Mouse (Mus musculus) hindlimb bud, embryonic 11.5 days (tissue): Measurements from ENCODE around the gene Trim8.

ENCODE experiments used
- DNase-seq: peaks from one replicate; pipeline ENCODE4 v3.0.0-alpha.2; 2012; ENCODE audit warnings: low read depth, low spot score; ENCODE audit errors: extremely low spot score

Trim8 gene

GRCm38 (mm10) chr19:46504085-46504552 is 2.6 kb downstream of the Trim8 start:
- no peak for DNase-seq

GRCm38 (mm10) chr19:46504822-46505417 is 3.4 kb downstream of the Trim8 start:
- no peak for DNase-seq

GRCm38 (mm10) chr19:46505646-46506371 is 4.3 kb downstream of the Trim8 start:
- no peak for DNase-seq

- DNase-seq, result no peak
These were observed 4.8 kb downstream of the Trim8 start for GRCm38 (mm10) chr19:46506372-46506717.

GRCm38 (mm10) chr19:46507181-46507581 is 5.7 kb downstream of the Trim8 start:
- DNase-seq, result no peak

- DNase-seq, result no peak
These were observed 6.3 kb downstream of the Trim8 start for GRCm38 (mm10) chr19:46507806-46508205.

GRCm38 (mm10) chr19:46508738-46509137 is 7.2 kb downstream of the Trim8 start:
- no peak for DNase-seq

- no peak for DNase-seq
These were observed 7.7 kb downstream of the Trim8 start for GRCm38 (mm10) chr19:46509202-46509601.

- no peak for DNase-seq
These were observed 8.2 kb downstream of the Trim8 start for GRCm38 (mm10) chr19:46509736-46510135.

GRCm38 (mm10) chr19:46510401-46510800 is 8.9 kb downstream of the Trim8 start:
- DNase-seq, result no peak

- DNase-seq, result no peak
These were observed 9.3 kb downstream of the Trim8 start for GRCm38 (mm10) chr19:46510824-46511223.

- no peak for DNase-seq
These were observed 9.8 kb downstream of the Trim8 start for GRCm38 (mm10) chr19:46511263-46511662.

- DNase-seq, result no peak
These were observed 12.9 kb downstream of the Trim8 start for GRCm38 (mm10) chr19:46514387-46514786.

GRCm38 (mm10) chr19:46515287-46515821 is 13.9 kb downstream of the Trim8 start:
- no peak for DNase-seq

- DNase-seq, result no peak
These were observed 15.4 kb downstream of the Trim8 start for GRCm38 (mm10) chr19:46516667-46517528.

- no peak for DNase-seq
These were observed 16.2 kb downstream of the Trim8 start for GRCm38 (mm10) chr19:46517529-46518351.

GRCm38 (mm10) chr19:46518352-46518787 is 16.9 kb downstream of the Trim8 start:
- no peak for DNase-seq

- no peak for DNase-seq
These were observed 17.5 kb downstream of the Trim8 start for GRCm38 (mm10) chr19:46518828-46519621.

GRCm38 (mm10) chr19:46521698-46522097 is 20.2 kb downstream of the Trim8 start:
- no peak for DNase-seq
